Mouse (Mus musculus) frontal cortex, postnatal 36 days (tissue): Measurements from ENCODE around the gene Prdx4.
A peak's percentile ranks its signal among the peaks of the same experiment; 100 is the strongest.
"Not testable (repeated sequence)": the region's sequence is repeated elsewhere in the genome, so short reads cannot be mapped to it uniquely, and the experiment has no call there.

Experiments used
- DNase-seq, 2 experiments: peaks; one replicate each; pipeline ENCODE4 v3.0.0; 2022; ENCODE audit warnings: low spot score in 2 of 2

The Prdx4 gene

GRCm38 (mm10) chrX:155340654-155341053 lies at the start of gene Prdx4:
Prdx4 (minus strand) TSS chrX:155340754.
- DNase-seq = no peak

GRCm38 (mm10) chrX:155376538-155376937 lies 36.0 kb upstream of the Prdx4 start:
- no peak for DNase-seq

- DNase-seq = no peak
Observed at GRCm38 (mm10) chrX:155375458-155375857, 34.9 kb upstream of the Prdx4 start.

GRCm38 (mm10) chrX:155370110-155370509 lies 29.6 kb upstream of the Prdx4 start:
- not testable (repeated sequence) for DNase-seq

GRCm38 (mm10) chrX:155365095-155365494 lies 24.5 kb upstream of the Prdx4 start:
- no peak for DNase-seq

- DNase-seq = no peak
Observed at GRCm38 (mm10) chrX:155346249-155346648, 5.7 kb upstream of the Prdx4 start.

GRCm38 (mm10) chrX:155337905-155338721 lies 2.4 kb downstream of the Prdx4 start:
- DNase-seq = peak; percentile 66 to 73

- no peak for DNase-seq
Observed at GRCm38 (mm10) chrX:155337567-155337904, 3.0 kb downstream of the Prdx4 start.

- peak; percentile 9 to 34 for DNase-seq
Observed at GRCm38 (mm10) chrX:155318005-155318404, 22.5 kb downstream of the Prdx4 start.

GRCm38 (mm10) chrX:155306390-155306789 lies 34.2 kb downstream of the Prdx4 start:
- DNase-seq = no peak

GRCm38 (mm10) chrX:155280427-155281044 lies 60.0 kb downstream of the Prdx4 start:
- DNase-seq = no peak

GRCm38 (mm10) chrX:155278483-155278882 lies 62.1 kb downstream of the Prdx4 start:
- no peak for DNase-seq
